Mouse (Mus musculus) B cell, adult (primary cell): ENCODE measurements around the gene Rhbdd2. TPM values are rescaled to one million over a fixed set of nuclear protein-coding genes. Genes with fewer than 3 reads are reported as not detected.

Experiments used
- total RNA-seq: library from RNA; stranded (reverse); gene quantifications from 4 replicates; pipeline ENCODE4 v1.2.4, GENCODE M21; 2023; ENCODE audit not compliant: inconsistent age

The Rhbdd2 gene
- 15.2 to 27.6 TPM (median 19.6 TPM) in 4 replicates for total RNA-seq

DNA sequence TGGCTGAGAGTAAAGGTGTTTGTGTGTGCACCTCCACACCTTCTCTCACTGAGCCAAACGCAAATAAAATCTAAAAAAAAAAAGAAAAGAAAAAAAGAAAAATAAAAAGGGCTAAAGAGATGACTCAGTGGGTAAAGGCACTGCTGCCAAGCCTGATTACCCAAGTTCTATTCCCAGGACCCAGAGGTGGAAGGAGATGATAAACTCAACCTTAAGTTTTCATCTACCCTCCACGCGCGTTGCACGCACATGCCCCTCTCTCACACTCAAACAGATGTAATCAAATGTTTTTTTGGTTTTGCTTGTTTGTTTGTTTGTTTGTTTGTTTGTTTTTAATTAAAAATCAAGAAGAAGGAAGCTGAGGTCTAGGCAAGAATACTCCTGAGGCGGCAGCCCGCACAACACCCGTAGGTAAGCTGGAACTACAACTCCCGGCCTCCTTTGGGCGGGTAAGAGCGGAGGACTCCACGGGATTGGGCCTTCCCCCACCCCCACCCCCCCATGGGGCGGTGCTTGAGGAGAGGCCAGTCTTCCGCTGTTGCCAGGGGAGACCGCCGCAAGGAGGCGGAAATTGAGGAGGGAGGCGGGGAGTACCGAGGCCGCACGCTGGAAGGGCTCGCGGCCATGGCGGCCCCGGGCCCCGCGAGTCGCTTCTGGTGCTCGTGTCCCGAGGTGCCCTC, at the start of gene Rhbdd2:
Rhbdd2 (plus strand) TSS at position 502 of the 680 bp plus-strand sequence.

DNA sequence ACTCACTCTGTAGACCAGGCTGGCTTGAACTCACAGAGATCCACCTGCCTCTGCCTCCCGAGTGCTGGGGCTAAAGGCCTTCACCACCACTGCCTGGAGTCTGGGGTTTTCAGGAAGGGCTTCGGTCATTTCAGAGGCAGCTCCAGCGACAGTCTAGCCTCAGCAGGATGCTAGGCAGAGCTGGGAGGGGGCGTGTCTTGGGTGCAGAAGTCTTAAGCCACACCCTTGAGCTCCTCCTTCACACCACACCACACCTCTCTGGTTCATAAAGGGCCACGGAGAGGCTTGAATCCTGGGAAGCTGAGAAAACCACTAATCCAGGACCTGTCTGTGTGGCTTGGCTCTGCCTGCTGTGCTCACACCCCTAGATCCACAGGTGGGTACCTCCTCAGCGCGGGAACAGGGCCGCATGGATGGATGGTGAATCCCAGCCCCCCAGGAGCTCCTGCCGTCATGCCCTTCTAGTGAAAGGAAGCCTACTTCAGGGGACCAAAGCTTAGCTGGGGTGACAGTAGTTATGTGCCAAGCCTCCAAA, 37.4 kb downstream of the Rhbdd2 start, which contains the start of gene Por:
Por (plus strand) TSS at position 293 of the 535 bp plus-strand sequence.

Other genes starting within 250 kb of the Rhbdd2 start
- 56.7 to 63.2 TPM (median 58.0 TPM) in 4 replicates for gene Pom121, start 238.1 kb upstream of the Rhbdd2 start, total RNA-seq
- gene Hip1, start 87.5 kb upstream of the Rhbdd2 start, total RNA-seq: 32.9 to 39.9 TPM (median 34.9 TPM) in 4 replicates
- gene Ccl26, start 69.0 kb upstream of the Rhbdd2 start, total RNA-seq: not detected in 4 replicates
- gene Ccl24, start 59.6 kb upstream of the Rhbdd2 start, total RNA-seq: 0.42 to 1.4 TPM (median 1.2 TPM) in 3 of 4 replicates, not detected in the other
- gene Por, start 37.4 kb downstream of the Rhbdd2 start, total RNA-seq: 40.6 to 44.1 TPM (median 43.3 TPM) in 4 replicates
- 10.8 to 16.8 TPM (median 15.2 TPM) in 4 replicates for gene Tmem120a, start 111.8 kb downstream of the Rhbdd2 start, total RNA-seq
- 0.42 TPM in 1 of 4 replicates, not detected in the others for gene Styxl1, start 145.8 kb downstream of the Rhbdd2 start, total RNA-seq
- gene Mdh2, start 145.9 kb downstream of the Rhbdd2 start, total RNA-seq: 140 to 166 TPM (median 157 TPM) in 4 replicates
- gene Srrm3, start 174.3 kb downstream of the Rhbdd2 start, total RNA-seq: not detected in 4 replicates